Mouse (Mus musculus): ENCODE data around the gene Ppp1r12c. TPM values are rescaled to one million over a fixed set of nuclear protein-coding genes. Genes with fewer than 3 reads are reported as not detected.
A peak's percentile ranks its signal among the peaks of the same experiment; 100 is the strongest.

Gene Ppp1r12c
- total RNA-seq, 2 experiments from 2014 or later, result 154 TPM

- DNase-seq (ENCODE audit: low spot score in 2 of 2), result no peak
Observed at GRCm38 (mm10) chr7:4518487-4518886, 17.0 kb upstream of the Ppp1r12c start.

DNA sequence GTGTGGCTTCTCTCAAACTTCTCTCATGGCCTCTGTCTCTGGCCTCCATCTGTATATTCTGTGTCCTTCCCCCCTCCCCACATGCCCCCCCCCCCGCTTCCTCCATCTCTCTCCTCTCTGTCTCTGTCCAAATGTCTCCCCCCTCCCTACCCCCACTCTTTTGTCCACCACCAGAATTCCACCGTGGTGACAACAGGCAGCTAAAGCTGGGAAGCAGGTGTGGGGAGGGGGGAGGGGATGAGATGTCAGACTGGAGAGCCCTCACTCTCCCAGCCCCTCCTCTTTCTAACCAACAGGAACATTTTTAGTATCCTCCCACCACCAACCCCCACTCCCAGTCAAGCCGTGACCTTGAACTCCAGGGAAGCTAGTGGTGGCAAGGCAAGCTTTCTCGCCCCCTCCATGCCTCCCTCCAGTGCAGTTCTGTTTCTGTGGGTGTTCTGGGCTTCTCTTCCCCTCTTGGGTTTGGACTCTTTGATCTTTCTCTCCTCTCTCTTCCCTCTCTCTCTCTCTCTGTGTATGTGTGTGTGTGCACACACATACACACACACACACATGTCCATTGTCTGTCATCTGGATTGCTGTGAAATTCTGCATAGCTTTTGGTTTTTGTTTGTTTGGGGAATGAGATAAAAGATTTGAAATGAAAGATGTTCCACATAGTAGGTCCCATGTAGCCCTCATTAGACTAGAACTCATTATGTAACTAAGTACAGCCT, 15.0 kb upstream of the Ppp1r12c start, which contains the start of gene Tnnt1:
TSS of gene Tnnt1 (minus strand) at position 51 of the 719 bp plus-strand sequence.
- DNase-seq (ENCODE audit: low spot score in 2 of 2), result no peak

GRCm38 (mm10) chr7:4515853-4516252, 14.4 kb upstream of the Ppp1r12c start:
- DNase-seq (ENCODE audit: low spot score in 2 of 2), result no peak

DNA sequence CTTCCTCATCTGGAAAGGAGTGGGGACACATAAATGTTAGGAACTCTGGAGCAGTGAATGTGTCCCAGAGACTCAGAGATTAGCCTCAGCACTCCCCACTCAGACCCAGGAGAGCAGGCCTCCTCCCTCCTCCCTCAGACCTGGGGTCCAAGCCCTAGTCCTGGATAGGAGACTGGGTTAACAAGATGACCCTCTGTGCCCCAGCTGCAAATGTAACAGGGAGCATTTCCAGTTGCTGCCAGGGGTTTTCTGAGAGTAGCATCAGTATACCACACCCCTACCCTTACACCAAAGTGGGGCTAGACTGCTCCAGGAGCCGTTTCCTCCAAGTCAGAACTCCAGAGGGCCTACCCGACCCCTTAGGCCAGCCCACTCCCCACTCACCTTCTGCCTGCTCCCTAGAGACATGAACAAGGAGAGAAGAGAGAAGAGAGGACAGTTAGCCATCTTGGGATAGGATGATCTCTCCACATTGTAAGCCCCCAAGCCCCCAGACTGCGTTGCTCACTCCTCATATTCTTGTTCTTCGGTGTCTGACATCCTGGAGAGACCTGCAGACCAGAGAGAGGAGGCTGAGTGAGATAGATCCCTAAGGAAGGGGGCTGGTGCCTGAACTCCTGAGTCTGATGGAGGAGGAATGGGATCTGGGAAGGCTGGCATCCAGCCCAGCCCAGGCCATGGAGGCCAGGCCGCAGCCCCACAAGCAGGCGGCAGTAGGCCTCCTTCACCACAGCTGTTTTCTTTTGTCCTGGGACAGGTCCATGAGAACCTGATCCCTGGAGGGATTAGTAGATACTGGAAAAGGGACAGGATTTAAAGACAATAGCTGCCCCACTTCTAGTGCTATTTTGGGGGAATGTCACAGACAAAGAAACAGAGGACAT, 12.6 kb upstream of the Ppp1r12c start:
- no peak for DNase-seq (ENCODE audit: low spot score in 2 of 2)

GRCm38 (mm10) chr7:4513236-4513635, 11.8 kb upstream of the Ppp1r12c start:
- peak in 1 of 2 experiments; percentile 31 for DNase-seq (ENCODE audit: low spot score in 2 of 2)

DNA sequence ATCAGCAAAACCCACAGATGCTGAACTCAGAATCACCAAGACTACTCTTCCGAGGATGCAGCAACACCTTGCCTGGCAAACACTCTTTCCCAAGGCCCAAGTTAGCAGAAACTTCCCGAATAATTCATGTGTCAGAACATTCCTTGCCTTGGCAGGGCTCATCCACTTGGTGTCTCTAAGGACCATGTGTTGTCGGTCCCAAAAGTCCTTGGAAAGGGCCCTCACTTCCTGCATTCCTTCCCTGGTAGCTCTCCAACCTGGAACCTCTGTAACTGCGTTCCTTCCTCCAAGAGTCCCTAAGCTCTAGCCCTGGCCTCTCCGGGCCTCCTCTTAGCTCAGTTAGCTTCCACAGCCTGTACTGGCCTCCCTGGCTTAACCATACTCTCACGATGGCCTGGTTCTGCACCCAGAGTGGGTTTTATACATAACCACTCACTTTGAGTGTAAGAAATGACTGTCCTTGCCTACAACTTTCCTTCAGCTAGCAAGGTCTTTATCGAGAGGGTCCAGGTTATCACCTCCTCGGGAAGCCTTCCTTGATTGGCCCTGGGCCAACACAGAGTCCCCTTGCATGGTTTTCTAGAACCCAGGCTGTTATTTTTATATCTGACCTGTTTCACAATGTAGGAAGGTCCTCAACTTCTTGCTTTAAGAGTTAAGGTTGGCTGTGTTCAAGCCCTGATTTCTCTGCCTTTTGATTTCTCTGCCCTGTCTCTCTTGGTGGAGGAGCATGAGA, 10.2 kb upstream of the Ppp1r12c start:
- DNase-seq (ENCODE audit: low spot score in 2 of 2), result no peak

- DNase-seq (ENCODE audit: low spot score in 2 of 2), result peak; percentile 51
Observed at GRCm38 (mm10) chr7:4509863-4510608, 8.6 kb upstream of the Ppp1r12c start.

DNA sequence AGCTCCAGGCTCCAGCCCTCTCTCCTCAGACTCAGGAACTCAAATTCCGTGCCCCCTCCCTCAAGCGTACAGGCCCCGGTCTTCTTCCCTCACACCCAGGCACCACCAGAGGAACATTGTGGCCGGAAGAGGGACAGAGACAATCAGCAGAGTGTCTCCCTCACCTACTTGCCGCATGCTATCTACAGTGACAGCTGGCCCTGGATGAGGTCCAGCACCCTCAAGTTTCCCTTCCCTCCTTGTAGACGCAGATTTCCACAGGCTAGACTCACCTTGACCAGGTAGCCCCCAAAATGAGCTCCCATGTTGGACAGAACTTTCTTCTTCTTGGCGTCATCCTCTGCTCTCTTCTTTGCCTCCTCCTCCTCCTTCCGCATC, 7.2 kb upstream of the Ppp1r12c start:
- DNase-seq (ENCODE audit: low spot score in 2 of 2), result no peak

DNA sequence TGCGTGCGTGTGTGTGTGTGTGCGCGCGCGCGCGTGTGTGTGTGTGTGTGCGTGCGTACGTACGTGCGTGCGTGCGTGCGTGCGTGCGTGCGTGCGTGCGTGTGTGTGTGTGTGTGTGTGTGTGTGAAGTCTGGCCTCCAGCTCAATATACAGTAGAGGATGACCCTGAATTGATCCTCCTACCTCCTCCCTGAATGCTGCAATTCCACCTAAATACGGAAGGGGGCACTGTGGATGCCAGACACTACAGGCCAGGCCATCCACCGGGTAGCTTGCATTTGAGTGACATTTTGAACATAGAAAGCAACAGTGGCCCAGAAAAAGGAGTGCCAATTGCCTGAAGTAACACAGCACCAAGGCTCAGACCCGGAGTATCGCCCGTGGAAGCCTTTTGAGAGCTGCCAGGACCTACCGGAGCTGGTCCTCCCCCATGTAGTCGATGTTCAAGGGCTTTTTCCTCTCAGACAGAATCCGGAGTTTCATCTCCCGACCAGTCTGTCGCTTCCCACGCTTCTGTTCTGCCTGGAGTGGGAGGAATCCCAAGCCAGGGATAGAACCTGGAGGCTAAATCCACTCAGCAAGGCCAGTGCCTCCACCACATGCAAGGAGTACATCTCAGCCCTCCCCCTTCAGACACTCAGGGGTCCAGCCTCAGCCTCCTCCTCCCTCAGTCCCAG, 6.7 kb upstream of the Ppp1r12c start:
- DNase-seq (ENCODE audit: low spot score in 2 of 2), result peak; percentile 22 to 57

- no peak for DNase-seq (ENCODE audit: low spot score in 2 of 2)
Observed at GRCm38 (mm10) chr7:4507220-4507619, 5.7 kb upstream of the Ppp1r12c start.

DNA sequence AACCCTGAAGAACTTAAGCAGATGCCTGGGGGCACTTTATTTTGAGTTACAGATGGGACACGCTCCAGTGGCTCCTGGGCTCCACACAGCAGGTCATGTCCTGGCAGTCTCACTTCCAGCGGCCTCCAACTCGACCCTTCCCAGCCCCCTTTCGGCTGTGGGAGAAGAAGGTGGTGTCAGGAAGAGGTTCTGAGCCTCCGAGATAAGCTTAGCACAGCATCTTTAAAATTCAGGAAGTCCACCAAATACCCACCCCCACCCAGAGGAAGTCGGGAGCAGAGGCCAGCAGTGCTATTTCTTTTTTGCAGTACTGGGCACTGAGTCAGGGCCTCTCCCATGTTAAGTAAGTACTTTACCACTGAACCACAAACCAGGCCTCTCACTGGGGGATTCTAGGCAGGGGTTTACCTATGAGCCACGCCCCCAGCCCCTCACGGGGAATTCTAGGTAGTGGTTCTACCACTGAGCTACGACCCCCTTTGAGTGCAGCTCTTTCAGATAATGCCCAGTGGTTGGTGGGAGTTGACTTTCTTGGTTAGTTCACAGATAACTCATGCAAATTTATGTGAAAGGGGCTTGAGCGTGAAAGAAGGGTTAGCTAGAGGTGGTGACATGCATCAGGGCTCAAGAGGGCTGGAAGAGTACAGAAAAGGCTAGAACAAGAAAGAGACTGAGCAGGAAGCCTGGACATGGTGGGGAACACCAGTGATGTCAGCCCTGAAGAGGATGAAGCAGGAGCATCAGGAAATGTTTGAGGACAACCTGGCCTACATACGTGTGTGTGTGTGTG, 3.4 kb upstream of the Ppp1r12c start:
- DNase-seq (ENCODE audit: low spot score in 2 of 2), result no peak

DNA sequence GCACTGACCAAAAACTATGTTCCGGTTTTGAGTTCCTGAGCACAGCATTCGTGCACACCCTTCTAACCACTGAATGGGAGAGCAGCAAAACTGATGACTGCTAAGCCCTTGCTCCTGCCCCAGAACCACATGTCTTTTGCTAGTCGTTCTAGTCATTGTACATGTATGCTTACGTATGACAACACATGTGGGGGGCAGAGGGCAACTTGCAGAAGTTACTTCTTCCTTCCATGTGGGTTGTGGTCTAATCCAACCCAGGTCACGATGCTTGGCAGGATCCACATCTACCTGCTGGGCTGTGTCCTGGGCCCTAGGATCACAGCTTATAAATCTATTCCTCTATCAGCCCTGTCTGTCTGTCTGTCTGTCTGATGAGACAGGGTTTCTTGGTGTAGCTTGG, 2.4 kb upstream of the Ppp1r12c start:
- no peak for DNase-seq (ENCODE audit: low spot score in 2 of 2)

DNA sequence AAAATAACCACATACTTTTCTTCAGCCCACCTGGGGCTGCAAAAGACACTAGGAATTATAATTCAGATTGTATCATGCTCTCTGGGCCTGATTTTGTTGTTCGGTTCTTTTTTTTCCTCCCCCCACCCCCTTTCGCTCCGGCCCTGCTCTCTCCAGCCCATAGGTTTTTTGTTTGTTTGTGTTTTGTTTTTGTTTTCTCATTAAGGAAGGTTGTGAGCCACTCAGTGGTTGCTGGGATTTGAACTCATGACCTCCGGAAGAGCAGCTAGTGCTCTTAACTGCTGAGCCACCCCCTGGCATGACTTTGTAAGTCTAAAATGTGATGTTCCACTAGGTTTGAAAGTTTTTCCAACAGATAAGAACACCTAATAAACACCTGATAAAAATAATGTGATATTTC, 1.6 kb upstream of the Ppp1r12c start:
- DNase-seq (ENCODE audit: low spot score in 2 of 2), result no peak

GRCm38 (mm10) chr7:4502421-4503090, 1.1 kb upstream of the Ppp1r12c start:
- peak; percentile 62 to 65 for DNase-seq (ENCODE audit: low spot score in 2 of 2)

- peak; percentile 28 to 56 for DNase-seq (ENCODE audit: low spot score in 2 of 2)
Observed at GRCm38 (mm10) chr7:4500892-4501471, 498 bp downstream of the Ppp1r12c start.

DNA sequence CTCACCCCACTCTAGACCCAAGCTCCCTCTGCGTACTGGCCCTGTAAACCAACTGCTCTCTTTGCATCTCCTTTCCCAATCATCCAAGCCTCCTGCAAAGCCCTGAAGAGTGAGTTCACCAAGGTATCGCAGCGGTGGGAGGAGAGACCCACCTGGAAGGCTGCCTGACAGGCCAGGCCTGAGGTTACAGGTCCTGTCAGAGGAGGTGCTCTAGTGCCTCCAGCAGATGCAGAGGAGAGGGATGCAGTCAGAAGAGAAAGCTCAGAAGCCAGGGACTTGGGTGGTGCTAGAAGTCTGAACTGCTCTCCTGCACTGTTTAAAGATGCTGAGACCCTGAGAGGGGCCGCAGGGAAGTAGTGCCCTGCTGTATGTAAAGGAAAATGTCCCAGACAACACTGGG, 2.4 kb downstream of the Ppp1r12c start:
- DNase-seq (ENCODE audit: low spot score in 2 of 2), result no peak

DNA sequence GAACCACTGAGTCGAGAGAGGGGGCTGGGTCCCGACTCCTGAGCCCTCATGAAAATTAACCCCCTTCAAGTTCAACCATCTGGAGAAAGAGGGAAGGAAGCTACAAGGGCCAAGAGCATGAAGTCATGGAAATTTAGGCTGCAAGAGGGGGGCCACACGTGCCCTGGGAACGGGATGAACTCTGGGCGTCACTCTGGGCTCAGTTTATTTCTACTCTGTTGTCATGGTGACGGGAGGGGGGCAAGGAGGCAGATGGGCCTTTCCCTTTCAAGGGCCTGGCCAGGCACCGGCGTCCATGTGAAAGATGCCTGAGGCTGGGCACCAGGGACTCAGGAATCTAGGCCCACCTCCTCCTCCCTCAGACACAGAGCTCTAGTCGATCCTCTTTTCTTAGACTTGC, 3.2 kb downstream of the Ppp1r12c start:
- DNase-seq (ENCODE audit: low spot score in 2 of 2), result no peak

GRCm38 (mm10) chr7:4497271-4497903, 4.1 kb downstream of the Ppp1r12c start:
- no peak for DNase-seq (ENCODE audit: low spot score in 2 of 2)
